9 mouse cellular contexts compared by ENCODE assay signal in genomic region chr11:102411704-102412103, GRCm38 (mm10). TPM values are rescaled to one million over a fixed set of nuclear protein-coding genes. Genes with fewer than 3 reads are reported as not detected.
DNase-seq lines count a peak whose midpoint lies in the region; ATAC-seq and TF ChIP-seq lines count a peak whose summit lies in the region.
"Had no signal": no experiment of that assay in that cellular context is flagged by ENCODE, and none has a peak within 500 bp of the region (broad histone marks: within the 10 kb centered on the region; RNA-seq: fewer than 3 reads in every experiment).

No protein-coding gene starts in this region.

- no peaks in the 10 kb centered on the region for H3K4me1 ChIP-seq in lung, adult 2 months (ENCODE audit: control insufficient read depth, insufficient read depth, low read length)

- H3K4me3 ChIP-seq in lung, adult 2 months (replicated peaks; ENCODE audit: extremely low read depth, low read depth, low read length) = no peak overlapping the region
- H3K4me3 ChIP-seq: heart, embryonic 15.5 days had no signal

- no peak for TF ChIP-seq POLR2A in lung, adult 2 months (IDR thresholded peaks at IDR 0.05; ENCODE audit: borderline replicate concordance, extremely low read depth, low read depth, low read length)

- 4% methylated on average over 11 of the region's 11 CpGs for WGBS in lung, adult 2 months

- ATAC-seq in granulocyte monocyte progenitor cell, adult 5-6 weeks (replicated peaks; ENCODE audit: poor library complexity, severe bottlenecking) = peak; percentile 16; the same call in 1 of the 2 replicates

- peak; percentile 93 for TF ChIP-seq CTCF in lung, adult 2 months (IDR thresholded peaks at IDR 0.05; ENCODE audit: insufficient read depth, low read length)

- DNase-seq in 416B (ENCODE audit: low read depth) = peak; percentile 92
- peak; percentile 88 for DNase-seq in Muller cell, postnatal 12 days (ENCODE audit: inconsistent ontology term)
- DNase-seq in cerebellum, postnatal 25 days = peak; percentile 94 to 96
- DNase-seq in layer of hippocampus, adult 18-20 months (ENCODE audit: low spot score in 2 of 2) = peak; percentile 70 to 94
- peak; percentile 87 for DNase-seq in lung, adult 2 months
- DNase-seq in right cerebral cortex, adult 2 months (ENCODE audit: low spot score in 2 of 2) = peak; percentile 90 to 92
- peak; percentile 73 for DNase-seq in urinary bladder, postnatal 10 days (ENCODE audit: low spot score)

RNA-seq across cellular contexts. Expression of gene Slc25a39, which starts 4.0 kb away (rescaled TPM):
- 99.0 and 163 TPM in 2 replicates for total RNA-seq in granulocyte monocyte progenitor cell, adult 5-6 weeks (2014; fragmentation: Nextera tagmentation)
- total RNA-seq in granulocyte monocyte progenitor cell, adult 5-6 weeks (2017) = 51.4 and 53.9 TPM in 2 replicates
- total RNA-seq in layer of hippocampus, adult 18-20 months (2021) = 10 to 100 TPM; 62.9 to 64.5 TPM
- 258 and 290 TPM in 2 replicates for polyA plus RNA-seq in lung, adult 2 months (2012; rRNA removed)

RNA-seq across cellular contexts. Expression of gene Grn, which starts 18.4 kb away (rescaled TPM):
- 110 and 152 TPM in 2 replicates for total RNA-seq in granulocyte monocyte progenitor cell, adult 5-6 weeks (2014; fragmentation: Nextera tagmentation)
- 38.6 and 48.3 TPM in 2 replicates for total RNA-seq in granulocyte monocyte progenitor cell, adult 5-6 weeks (2017)
- total RNA-seq in layer of hippocampus, adult 18-20 months (2021) = 10 to 100 TPM; 62.4 to 64.6 TPM
- 220 and 257 TPM in 2 replicates for polyA plus RNA-seq in lung, adult 2 months (2012; rRNA removed)

RNA-seq across cellular contexts. Expression of gene Rundc3a, which starts 18.5 kb away (rescaled TPM):
- not detected in 2 replicates for total RNA-seq in granulocyte monocyte progenitor cell, adult 5-6 weeks (2014; fragmentation: Nextera tagmentation)
- total RNA-seq in granulocyte monocyte progenitor cell, adult 5-6 weeks (2017) = not detected in 2 replicates
- total RNA-seq in layer of hippocampus, adult 18-20 months (2021) = 100 to 1,000 TPM; 489 to 499 TPM
- polyA plus RNA-seq in lung, adult 2 months (2012; rRNA removed) = 1.9 and 2.8 TPM in 2 replicates

RNA-seq across cellular contexts. Expression of gene Fam171a2, which starts 35.8 kb away (rescaled TPM):
- not detected in 2 replicates for total RNA-seq in granulocyte monocyte progenitor cell, adult 5-6 weeks (2014; fragmentation: Nextera tagmentation)
- not detected in 2 replicates for total RNA-seq in granulocyte monocyte progenitor cell, adult 5-6 weeks (2017)
- total RNA-seq in layer of hippocampus, adult 18-20 months (2021) = 100 to 1,000 TPM; 106 to 111 TPM
- polyA plus RNA-seq in lung, adult 2 months (2012; rRNA removed) = 19.6 and 22.8 TPM in 2 replicates

RNA-seq across cellular contexts. Expression of gene Slc4a1, which starts 45.7 kb away (rescaled TPM):
- not detected in 2 replicates for total RNA-seq in granulocyte monocyte progenitor cell, adult 5-6 weeks (2014; fragmentation: Nextera tagmentation)
- under 0.01 and 1.6 TPM in 2 replicates for total RNA-seq in granulocyte monocyte progenitor cell, adult 5-6 weeks (2017)
- total RNA-seq in layer of hippocampus, adult 18-20 months (2021) = under 1 TPM; 0.30 to 0.41 TPM
- polyA plus RNA-seq in lung, adult 2 months (2012; rRNA removed) = 1.1 and 1.2 TPM in 2 replicates

Comparison
In these comparisons a context has a peak if more than half of its experiments do, and no peak if none do; other contexts are left out.
1. RNA of gene Rundc3a, which starts 18.5 kb away (total RNA-seq): 489 to 499 TPM in layer of hippocampus, adult 18-20 months; not detected in granulocyte monocyte progenitor cell, adult 5-6 weeks; every median in the first group is over 100 times any median in the second.
2. Peak in every context shown above with its lines, with median percentiles within 50 percentile points of each other: DNase-seq.